Mouse (Mus musculus): Measurements from ENCODE around the gene Cyp20a1. TPM values are rescaled to one million over a fixed set of nuclear protein-coding genes. Genes with fewer than 3 reads are reported as not detected.

The Cyp20a1 gene
- 16.5 and 17.1 TPM in 2 replicates for polyA plus RNA-seq (2015; fragmentation: Nextera tagmentation; extraction: Ambion mirVana)

- Histone ChIP-seq H3K27ac (replicated peaks) (peak within 1 kb of the TSS; percentile 88), H3K36me3 (peaks cover 8% of the 10 kb centered on the region; the same call in 1 of the 2 replicates), H3K9ac (peak within 1 kb of the TSS; percentile 55), H3K4me2 (peak within 1 kb of the TSS; percentile 81), H3K27me3 (no peaks in the 10 kb centered on the region), H3K9me3 (no peaks in the 10 kb centered on the region), H3K4me3 (peak within 1 kb of the TSS; percentile 55), H3K4me1 (replicated peaks) (peaks cover 13% of the 10 kb centered on the region)
- peak; percentile 99 for ATAC-seq (ENCODE audit: low FRiP score, low read depth)
- WGBS = 1% methylated on average over 60 of the region's 60 CpGs
Observed at GRCm38 (mm10) chr1:60342808-60343629, at the start of gene Cyp20a1. TSS of gene Cyp20a1 (plus strand) at chr1:60343323.

GRCm38 (mm10) chr1:60293921-60294320 lies 49.2 kb upstream of the Cyp20a1 start:
- H3K4me2 ChIP-seq = no peak overlapping the region
- no peak for ATAC-seq (ENCODE audit: low FRiP score, low read depth)
- peaks cover 36% of the 10 kb centered on the region for H3K36me3 ChIP-seq
- H3K27me3 ChIP-seq = no peaks in the 10 kb centered on the region
- no peak overlapping the region for H3K4me3 ChIP-seq
- H3K4me1 ChIP-seq (replicated peaks) = no peaks in the 10 kb centered on the region
- WGBS = 88% methylated on average over 1 of the region's 1 CpGs
- no peaks in the 10 kb centered on the region for H3K9me3 ChIP-seq
- H3K27ac ChIP-seq (replicated peaks) = no peak overlapping the region
- no peak overlapping the region for H3K9ac ChIP-seq

GRCm38 (mm10) chr1:60343630-60344455 lies 720 bp downstream of the Cyp20a1 start:
- peak overlapping the region; percentile 55 for H3K4me3 ChIP-seq
- H3K27me3 ChIP-seq = no peaks in the 10 kb centered on the region
- peaks cover 13% of the 10 kb centered on the region for H3K4me1 ChIP-seq (replicated peaks)
- peak overlapping the region; percentile 88 for H3K27ac ChIP-seq (replicated peaks)
- peaks cover 4% of the 10 kb centered on the region; the same call in 1 of the 2 replicates for H3K36me3 ChIP-seq
- H3K4me2 ChIP-seq = peak overlapping the region; percentile 81
- WGBS = 9% methylated on average over 14 of the region's 14 CpGs
- H3K9me3 ChIP-seq = no peaks in the 10 kb centered on the region
- H3K9ac ChIP-seq = peak overlapping the region; percentile 55
- ATAC-seq (ENCODE audit: low FRiP score, low read depth) = peak; percentile 32

GRCm38 (mm10) chr1:60344670-60345069 lies 1.5 kb downstream of the Cyp20a1 start:
- ATAC-seq (ENCODE audit: low FRiP score, low read depth) = no peak
- peaks cover 13% of the 10 kb centered on the region for H3K4me1 ChIP-seq (replicated peaks)
- H3K9me3 ChIP-seq = no peaks in the 10 kb centered on the region
- no peak overlapping the region for H3K9ac ChIP-seq
- 94% methylated on average over 6 of the region's 6 CpGs for WGBS
- 0 out of 2 replicates have a peak overlapping the region, but pooled peaks have one; percentile 81 for H3K4me2 ChIP-seq
- no peak overlapping the region for H3K27ac ChIP-seq (replicated peaks)
- no peaks in the 10 kb centered on the region for H3K36me3 ChIP-seq
- H3K4me3 ChIP-seq = no peak overlapping the region
- no peaks in the 10 kb centered on the region for H3K27me3 ChIP-seq

- no peak overlapping the region for H3K4me2 ChIP-seq
- H3K4me3 ChIP-seq = no peak overlapping the region
- no peak for ATAC-seq (ENCODE audit: low FRiP score, low read depth)
- H3K9me3 ChIP-seq = no peaks in the 10 kb centered on the region
- WGBS = 84% methylated on average over 2 of the region's 2 CpGs
- H3K9ac ChIP-seq = no peak overlapping the region
- H3K4me1 ChIP-seq (replicated peaks) = peaks cover 13% of the 10 kb centered on the region
- no peaks in the 10 kb centered on the region for H3K36me3 ChIP-seq
- no peaks in the 10 kb centered on the region for H3K27me3 ChIP-seq
- no peak overlapping the region for H3K27ac ChIP-seq (replicated peaks)
Observed at GRCm38 (mm10) chr1:60345712-60346111, 2.6 kb downstream of the Cyp20a1 start.

- Histone ChIP-seq H3K36me3 (no peaks in the 10 kb centered on the region), H3K27me3 (no peaks in the 10 kb centered on the region), H3K9me3 (no peaks in the 10 kb centered on the region), H3K4me2 (no peak overlapping the region), H3K27ac (replicated peaks) (no peak overlapping the region), H3K9ac (no peak overlapping the region), H3K4me1 (replicated peaks) (no peaks in the 10 kb centered on the region), H3K4me3 (no peak overlapping the region)
- 89% methylated on average over 5 of the region's 5 CpGs for WGBS
- no peak for ATAC-seq (ENCODE audit: low FRiP score, low read depth)
Observed at GRCm38 (mm10) chr1:60352786-60353185, 9.7 kb downstream of the Cyp20a1 start.

GRCm38 (mm10) chr1:60361626-60362025 lies 18.5 kb downstream of the Cyp20a1 start:
- Histone ChIP-seq H3K4me1 (replicated peaks) (no peaks in the 10 kb centered on the region), H3K4me3 (no peak overlapping the region), H3K27me3 (no peaks in the 10 kb centered on the region), H3K9ac (no peak overlapping the region), H3K4me2 (no peak overlapping the region), H3K27ac (replicated peaks) (no peak overlapping the region), H3K36me3 (peaks cover 3% of the 10 kb centered on the region; the same call in 1 of the 2 replicates), H3K9me3 (no peaks in the 10 kb centered on the region)
- WGBS = 100% methylated on average over 1 of the region's 1 CpGs
- ATAC-seq (ENCODE audit: low FRiP score, low read depth) = no peak

- Histone ChIP-seq H3K4me2 (no peak overlapping the region), H3K4me1 (replicated peaks) (no peaks in the 10 kb centered on the region), H3K9me3 (no peaks in the 10 kb centered on the region), H3K9ac (no peak overlapping the region), H3K36me3 (0 out of 2 replicates have a peak, but pooled peaks cover 5% of the 10 kb centered on the region), H3K4me3 (no peak overlapping the region), H3K27ac (replicated peaks) (no peak overlapping the region), H3K27me3 (no peaks in the 10 kb centered on the region)
- ATAC-seq (ENCODE audit: low FRiP score, low read depth) = no peak
- WGBS = 95% methylated on average over 1 of the region's 1 CpGs
Observed at GRCm38 (mm10) chr1:60376556-60376955, 33.4 kb downstream of the Cyp20a1 start.

- Histone ChIP-seq H3K36me3 (no peaks in the 10 kb centered on the region), H3K27me3 (no peaks in the 10 kb centered on the region), H3K9me3 (no peaks in the 10 kb centered on the region), H3K4me1 (replicated peaks) (no peaks in the 10 kb centered on the region), H3K27ac (replicated peaks) (no peak overlapping the region), H3K9ac (no peak overlapping the region), H3K4me2 (no peak overlapping the region), H3K4me3 (no peak overlapping the region)
- no peak for ATAC-seq (ENCODE audit: low FRiP score, low read depth)
- 96% methylated on average over 3 of the region's 3 CpGs for WGBS
Observed at GRCm38 (mm10) chr1:60381910-60382309, 38.8 kb downstream of the Cyp20a1 start.

GRCm38 (mm10) chr1:60404848-60405247 lies 61.7 kb downstream of the Cyp20a1 start:
- no peak overlapping the region for H3K27ac ChIP-seq (replicated peaks)
- H3K4me3 ChIP-seq = no peak overlapping the region
- no peaks in the 10 kb centered on the region for H3K9me3 ChIP-seq
- peaks cover 10% of the 10 kb centered on the region; the same call in 1 of the 2 replicates for H3K4me1 ChIP-seq (replicated peaks)
- no peaks in the 10 kb centered on the region for H3K27me3 ChIP-seq
- no peak overlapping the region for H3K4me2 ChIP-seq
- no peaks in the 10 kb centered on the region for H3K36me3 ChIP-seq
- ATAC-seq (ENCODE audit: low FRiP score, low read depth) = no peak
- H3K9ac ChIP-seq = no peak overlapping the region
- WGBS = 95% methylated on average over 1 of the region's 1 CpGs

- H3K9ac ChIP-seq = peak overlapping the region; percentile 84
- peak; percentile 52 for ATAC-seq (ENCODE audit: low FRiP score, low read depth)
- no peaks in the 10 kb centered on the region for H3K36me3 ChIP-seq
- H3K4me1 ChIP-seq (replicated peaks) = peaks cover 25% of the 10 kb centered on the region
- H3K27me3 ChIP-seq = no peaks in the 10 kb centered on the region
- H3K9me3 ChIP-seq = no peaks in the 10 kb centered on the region
- WGBS = 19% methylated on average over 13 of the region's 13 CpGs
- peak overlapping the region; percentile 88 for H3K4me3 ChIP-seq
- H3K4me2 ChIP-seq = peak overlapping the region; percentile 64
- peak overlapping the region; percentile 99 for H3K27ac ChIP-seq (replicated peaks)
Observed at GRCm38 (mm10) chr1:60408501-60409167, 65.5 kb downstream of the Cyp20a1 start.
